Mouse (Mus musculus) G1E (cell line): ENCODE measurements around the gene Arhgdig. TPM values are rescaled to one million over a fixed set of nuclear protein-coding genes. Genes with fewer than 3 reads are reported as not detected.

Experiments used
- ATAC-seq: 2 replicates; pipeline ENCODE4 v1.8.0; 2016; ENCODE audit warnings: mild to moderate bottlenecking; ENCODE audit not compliant: insufficient number of reproducible peaks, poor library complexity, low FRiP score, severe bottlenecking; ENCODE audit errors: extremely low read depth
- DNase-seq: peaks from one replicate; pipeline ENCODE4 v3.0.0; 2012; ENCODE audit warnings: low spot score
- H3K27me3 ChIP-seq: 2 replicates; pipeline ENCODE4 v1.6.1; 2012; ENCODE audit warnings: mild to moderate bottlenecking, low read length, inconsistent platforms; ENCODE audit not compliant: insufficient read depth
- H3K36me3 ChIP-seq: replicated peaks from 2 replicates; pipeline ENCODE3; 2012; ENCODE audit warnings: mild to moderate bottlenecking, inconsistent platforms
- H3K4me1 ChIP-seq: 2 replicates; pipeline ENCODE4 v1.6.1; 2012; ENCODE audit warnings: low read depth, low read length, inconsistent platforms, mixed read lengths; ENCODE audit not compliant: insufficient read depth
- H3K4me3 ChIP-seq: 2 replicates; pipeline ENCODE4 v1.5.1; 2012; ENCODE audit warnings: low read depth, mild to moderate bottlenecking, inconsistent platforms, low read length, moderate library complexity, mixed read lengths
- H3K9me3 ChIP-seq: replicated peaks from 2 replicates; pipeline ENCODE4 v1.6.1; 2012; ENCODE audit warnings: inconsistent platforms
- CTCF ChIP-seq: IDR thresholded peaks from 2 replicates; pipeline ENCODE4 v1.5.1; 2012; ENCODE audit warnings: low read depth, low read length, inconsistent platforms, mixed read lengths
- GATA1 ChIP-seq: IDR thresholded peaks from 2 replicates; pipeline ENCODE4 v1.6.1; 2012; ENCODE audit warnings: borderline replicate concordance, low read length, inconsistent platforms, mixed read lengths
- GATA2 ChIP-seq: IDR thresholded peaks from 2 replicates; pipeline ENCODE4 v1.6.1; 2012; ENCODE audit warnings: low read depth, low read length, inconsistent platforms, borderline replicate concordance
- POLR2AphosphoS5 ChIP-seq: IDR thresholded peaks from 2 replicates; pipeline ENCODE4 v1.6.1; 2012; ENCODE audit warnings: low read depth, low read length, inconsistent platforms; ENCODE audit not compliant: insufficient replicate concordance
- TAL1 ChIP-seq: conservative IDR thresholded peaks from 2 replicates; pipeline ENCODE4 v1.6.1; 2012; ENCODE audit warnings: low read depth, low read length, inconsistent platforms, mixed read lengths
- polyA plus RNA-seq: library from polyadenylated mRNA; stranded (reverse); fragments of >175 nt; gene quantifications from 2 replicates; pipeline ENCODE4 v1.2.3, GENCODE M21; 2012
- total RNA-seq, 2 experiments: library from RNA; stranded (forward) in 1 of 2; stranded (reverse) in 1 of 2; fragments of 200-1000 nt in 1 of 2; fragments of >200 nt in 1 of 2; fragmentation: Nextera tagmentation in 1 of 2; gene quantifications; 2 replicates each; pipeline ENCODE4 v1.2.3; 2014 to 2017

Gene Arhgdig
- total and polyA plus RNA-seq, 3 experiments = 5.2 to 17.6 (median 6.2) TPM

GRCm38 (mm10) chr17:26243471-26244100 is 36.0 kb upstream of the Arhgdig start:
- H3K4me3 ChIP-seq = peak overlapping the region; percentile 79
- peak; percentile 36 for DNase-seq
- TF ChIP-seq CTCF (no peak), GATA2 (no peak), POLR2AphosphoS5 (no peak), GATA1 (no peak), TAL1 (no peak)
- no peaks in the 10 kb centered on the region for H3K27me3 ChIP-seq
- H3K9me3 ChIP-seq = 0 out of 2 replicates have a peak, but pooled peaks cover 5% of the 10 kb centered on the region
- ATAC-seq = no peak
- H3K4me1 ChIP-seq = peaks cover 59% of the 10 kb centered on the region
- no peaks in the 10 kb centered on the region for H3K36me3 ChIP-seq

GRCm38 (mm10) chr17:26240990-26241389 is 33.4 kb upstream of the Arhgdig start:
- peaks cover 83% of the 10 kb centered on the region for H3K4me1 ChIP-seq
- no peaks in the 10 kb centered on the region for H3K36me3 ChIP-seq
- H3K9me3 ChIP-seq = 0 out of 2 replicates have a peak, but pooled peaks cover 5% of the 10 kb centered on the region
- no peaks in the 10 kb centered on the region for H3K27me3 ChIP-seq
- DNase-seq (no peak), ATAC-seq (no peak)
- TF ChIP-seq TAL1 = no peak
- no peak for TF ChIP-seq GATA1
- TF ChIP-seq POLR2AphosphoS5 = no peak
- TF ChIP-seq CTCF = no peak
- no peak for TF ChIP-seq GATA2
- H3K4me3 ChIP-seq = peak overlapping the region; percentile 68; the same call in 1 of the 2 replicates

- DNase-seq = no peak
- Histone ChIP-seq H3K4me3 (peak overlapping the region; percentile 68; the same call in 1 of the 2 replicates), H3K9me3 (0 out of 2 replicates have a peak, but pooled peaks cover 3% of the 10 kb centered on the region), H3K27me3 (no peaks in the 10 kb centered on the region), H3K4me1 (peaks cover 90% of the 10 kb centered on the region), H3K36me3 (no peaks in the 10 kb centered on the region)
- ATAC-seq = peak; percentile 47
- no peak for TF ChIP-seq TAL1
- TF ChIP-seq GATA2 = no peak
- TF ChIP-seq CTCF = no peak
- TF ChIP-seq GATA1 = no peak
- TF ChIP-seq POLR2AphosphoS5 = no peak
These were observed 32.7 kb upstream of the Arhgdig start for GRCm38 (mm10) chr17:26240120-26240790.

- Histone ChIP-seq H3K27me3 (no peaks in the 10 kb centered on the region), H3K4me1 (peaks cover 90% of the 10 kb centered on the region), H3K9me3 (no peaks in the 10 kb centered on the region), H3K4me3 (no peak overlapping the region; the same call in 1 of the 2 replicates), H3K36me3 (no peaks in the 10 kb centered on the region)
- ATAC-seq (no peak), DNase-seq (no peak)
- TF ChIP-seq GATA2 (no peak), POLR2AphosphoS5 (no peak), GATA1 (no peak), CTCF (no peak), TAL1 (no peak)
These were observed 32.0 kb upstream of the Arhgdig start for GRCm38 (mm10) chr17:26239551-26239950.

- DNase-seq (no peak), ATAC-seq (no peak)
- Histone ChIP-seq H3K36me3 (no peaks in the 10 kb centered on the region), H3K27me3 (no peaks in the 10 kb centered on the region), H3K4me1 (peaks cover 80% of the 10 kb centered on the region), H3K9me3 (no peaks in the 10 kb centered on the region), H3K4me3 (no peak overlapping the region; the same call in 1 of the 2 replicates)
- TF ChIP-seq TAL1 (no peak), POLR2AphosphoS5 (no peak), GATA2 (no peak), GATA1 (no peak), CTCF (no peak)
These were observed 30.1 kb upstream of the Arhgdig start for GRCm38 (mm10) chr17:26237667-26238066.

- H3K4me3 ChIP-seq = peak overlapping the region; percentile 44; the same call in 1 of the 2 replicates
- no peaks in the 10 kb centered on the region for H3K27me3 ChIP-seq
- TF ChIP-seq TAL1 (0 out of 2 replicates have a peak, but pooled peaks have one; percentile 6), GATA2 (no peak), GATA1 (no peak), POLR2AphosphoS5 (no peak)
- ATAC-seq (no peak; the same call in 1 of the 2 replicates), DNase-seq (no peak)
- no peaks in the 10 kb centered on the region for H3K9me3 ChIP-seq
- peaks cover 61% of the 10 kb centered on the region for H3K4me1 ChIP-seq
- H3K36me3 ChIP-seq = no peaks in the 10 kb centered on the region
These were observed 27.7 kb upstream of the Arhgdig start for GRCm38 (mm10) chr17:26235077-26235815.
